Mouse (Mus musculus) heart, adult 2 months (tissue): ENCODE results near the gene Vps8.

Experiments used
- CTCF ChIP-seq: fragments of 200-600 bp; IDR thresholded peaks from 2 replicates; pipeline ENCODE4 v1.8.1; 2022; ENCODE audit warnings: antibody characterized with exemption, mild to moderate bottlenecking, moderate library complexity
- EP300 ChIP-seq: fragments of 200-500 bp; IDR thresholded peaks from 2 replicates; pipeline ENCODE4 v1.6.1; 2011; ENCODE audit warnings: low read depth, low read length, control low read depth; ENCODE audit not compliant: insufficient read depth

GRCm38 (mm10) chr16:21607651-21608040, 184.7 kb downstream of the Vps8 start:
- no peak for TF ChIP-seq CTCF
- TF ChIP-seq EP300 = no peak
